Mouse (Mus musculus) CH12.LX (cell line): ENCODE results near the gene Zfp609. TPM values are rescaled to one million over a fixed set of nuclear protein-coding genes. Genes with fewer than 3 reads are reported as not detected.

ENCODE experiments used
- DNase-seq: peaks from one replicate; pipeline ENCODE4 v3.0.0-alpha.2; 2013; ENCODE audit errors: extremely low read depth
- H3K27ac ChIP-seq: 2 replicates; pipeline ENCODE4 v1.5.1; 2012; ENCODE audit warnings: low read depth, mild to moderate bottlenecking, control low read depth, moderate library complexity; ENCODE audit not compliant: insufficient read depth
- H3K27me3 ChIP-seq: replicated peaks from 2 replicates; pipeline ENCODE3; 2012; ENCODE audit warnings: inconsistent platforms
- H3K36me3 ChIP-seq, 2 experiments: replicated peaks in 1 of 2; 2 replicates each; pipeline versions ENCODE3 to v1.6.1; 2012; ENCODE audit warnings: inconsistent platforms in 1 of 2, low read length in 1 of 2, mild to moderate bottlenecking in 1 of 2, mixed read lengths in 1 of 2, moderate library complexity in 1 of 2; ENCODE audit not compliant: control insufficient read depth in 1 of 2, insufficient read depth in 1 of 2
- H3K4me1 ChIP-seq, 2 experiments: 2 replicates each; pipeline ENCODE4 v1.6.1; 2012; ENCODE audit warnings: inconsistent platforms in 1 of 2, moderate library complexity in 1 of 2; ENCODE audit not compliant: insufficient read depth in 2 of 2, control insufficient read depth in 1 of 2
- H3K4me2 ChIP-seq: 2 replicates; pipeline ENCODE4 v1.6.1; 2012; ENCODE audit warnings: low read depth, mild to moderate bottlenecking, control low read depth; ENCODE audit not compliant: poor library complexity, insufficient read depth, severe bottlenecking
- H3K4me3 ChIP-seq, 3 experiments: fragments of 150-350 bp in 1 of 3; sonication (generic) in 1 of 3; replicated peaks in 1 of 3; 2 replicates each; pipeline versions ENCODE3 to v1.5.1; 2011 to 2012; ENCODE audit warnings: low read depth in 2 of 3, low read length in 2 of 3, mild to moderate bottlenecking in 2 of 3, moderate library complexity in 2 of 3, control low read depth in 1 of 3, improper control_type of control experiment in 1 of 3, inconsistent platforms in 1 of 3, mixed read lengths in 1 of 3; ENCODE audit not compliant: poor library complexity in 1 of 3
- H3K79me2 ChIP-seq: replicated peaks from 2 replicates; pipeline ENCODE4 v1.6.1; 2012; ENCODE audit warnings: mild to moderate bottlenecking, moderate library complexity; ENCODE audit not compliant: control insufficient read depth, poor library complexity, insufficient read depth, severe bottlenecking; ENCODE audit errors: extremely low read depth
- H3K9ac ChIP-seq: 2 replicates; pipeline ENCODE4 v1.6.1; 2012; ENCODE audit warnings: low read depth, mild to moderate bottlenecking, control low read depth, moderate library complexity; ENCODE audit not compliant: insufficient read depth
- H3K9me3 ChIP-seq: replicated peaks from 2 replicates; pipeline ENCODE3; 2012; ENCODE audit warnings: low read length, inconsistent platforms, mixed read lengths
- CTCF ChIP-seq, 2 experiments: IDR thresholded peaks in 1 of 2; conservative IDR thresholded peaks in 1 of 2; 2 replicates each; pipeline ENCODE4 v1.5.1; 2011 to 2012; ENCODE audit warnings: low read depth in 2 of 2, low read length in 2 of 2, improper control_type of control experiment in 1 of 2, inconsistent platforms in 1 of 2, mild to moderate bottlenecking in 1 of 2, moderate library complexity in 1 of 2
- EP300 ChIP-seq: IDR thresholded peaks from 2 replicates; pipeline ENCODE4 v1.6.1; 2011; ENCODE audit warnings: low read length, improper control_type of control experiment
- HCFC1 ChIP-seq: IDR thresholded peaks from 2 replicates; pipeline ENCODE4 v1.6.1; 2012; ENCODE audit warnings: low read depth, mild to moderate bottlenecking, inconsistent platforms, low read length, improper control_type of control experiment
- JUN ChIP-seq: IDR thresholded peaks from 2 replicates; pipeline ENCODE4 v1.6.1; 2011; ENCODE audit warnings: low read depth, mild to moderate bottlenecking, low read length, improper control_type of control experiment, moderate library complexity; ENCODE audit not compliant: insufficient read depth
- JUND ChIP-seq: conservative IDR thresholded peaks from 2 replicates; pipeline ENCODE4 v1.6.1; 2011; ENCODE audit warnings: low read depth, low read length, improper control_type of control experiment
- MAFK ChIP-seq: IDR thresholded peaks from 2 replicates; pipeline ENCODE4 v1.6.1; 2011; ENCODE audit warnings: low read length, improper control_type of control experiment; ENCODE audit not compliant: insufficient replicate concordance
- MAZ ChIP-seq: IDR thresholded peaks from 2 replicates; pipeline ENCODE4 v1.6.1; 2012; ENCODE audit warnings: low read depth, mild to moderate bottlenecking, inconsistent platforms, low read length, improper control_type of control experiment, moderate library complexity
- MEF2A ChIP-seq: IDR thresholded peaks from 2 replicates; pipeline ENCODE4 v1.6.1; 2014; ENCODE audit warnings: low read depth, mild to moderate bottlenecking, inconsistent platforms, low read length, improper control_type of control experiment, borderline replicate concordance
- MXI1 ChIP-seq: IDR thresholded peaks from 2 replicates; pipeline ENCODE4 v1.6.1; 2011; ENCODE audit warnings: mild to moderate bottlenecking, low read depth, low read length, improper control_type of control experiment
- NELFE ChIP-seq: IDR thresholded peaks from 2 replicates; pipeline ENCODE4 v1.6.1; 2011; ENCODE audit warnings: low read depth, low read length, improper control_type of control experiment
- PAX5 ChIP-seq: IDR thresholded peaks from 2 replicates; pipeline ENCODE4 v1.6.1; 2012; ENCODE audit warnings: low read length, inconsistent platforms, mixed read lengths
- POLR2A ChIP-seq: IDR thresholded peaks from 2 replicates; pipeline ENCODE4 v1.6.1; 2011; ENCODE audit warnings: low read depth, mild to moderate bottlenecking, improper control_type of control experiment, low read length
- POLR2AphosphoS2 ChIP-seq: IDR thresholded peaks from 2 replicates; pipeline ENCODE4 v1.6.1; 2011; ENCODE audit warnings: low read depth, low read length, improper control_type of control experiment
- RAD21 ChIP-seq: IDR thresholded peaks from 2 replicates; pipeline ENCODE4 v1.6.1; 2011; ENCODE audit warnings: low read depth, mild to moderate bottlenecking, low read length, improper control_type of control experiment, moderate library complexity
- RCOR1 ChIP-seq: conservative IDR thresholded peaks from 2 replicates; pipeline ENCODE4 v1.6.1; 2012; ENCODE audit warnings: low read depth, mild to moderate bottlenecking, inconsistent platforms, low read length, improper control_type of control experiment
- SIN3A ChIP-seq: IDR thresholded peaks from 2 replicates; pipeline ENCODE4 v1.6.1; 2012; ENCODE audit warnings: low read length, improper control_type of control experiment, inconsistent platforms
- TBP ChIP-seq: conservative IDR thresholded peaks from 2 replicates; pipeline ENCODE4 v1.6.1; 2011; ENCODE audit warnings: low read depth, low read length, improper control_type of control experiment
- TCF12 ChIP-seq: IDR thresholded peaks from 2 replicates; pipeline ENCODE4 v1.6.1; 2014; ENCODE audit warnings: low read depth, mild to moderate bottlenecking, inconsistent platforms, low read length, improper control_type of control experiment
- USF2 ChIP-seq: conservative IDR thresholded peaks from 2 replicates; pipeline ENCODE4 v1.6.1; 2011; ENCODE audit warnings: low read depth, low read length, improper control_type of control experiment
- ZC3H11A ChIP-seq: IDR thresholded peaks from 2 replicates; pipeline ENCODE4 v1.6.1; 2012; ENCODE audit warnings: low read depth, mild to moderate bottlenecking, inconsistent platforms, low read length, improper control_type of control experiment
- ZKSCAN1 ChIP-seq: IDR thresholded peaks from 2 replicates; pipeline ENCODE4 v1.6.1; 2012; ENCODE audit warnings: low read depth, inconsistent platforms, low read length, improper control_type of control experiment, borderline replicate concordance
- dilution Hi-C: fragments of 300-500 bp; cut with MboI; formaldehyde crosslinking; loops from 2 replicates; pipeline ENCODE4 v1.14.3; 2020; ENCODE audit warnings: low sequenced_read_pairs; ENCODE audit not compliant: extremely low pct_unique_long_range_greater_than_20kb, extremely low pct_ligation_motif_present
- in situ Hi-C: fragments of 300-500 bp; cut with MboI; formaldehyde crosslinking; loops from 3 replicates; pipeline ENCODE4 v1.14.3; 2019; ENCODE audit warnings: low sequenced_read_pairs, low pct_ligation_motif_present, low pct_unique_long_range_greater_than_20kb, mixed read lengths
- polyA plus RNA-seq: library from polyadenylated mRNA; unstranded; fragments of >175 nt; gene quantifications from 2 replicates; pipeline ENCODE4 v1.2.1, GENCODE M21; 2012; ENCODE audit warnings: low read depth; ENCODE audit not compliant: insufficient read length
- total RNA-seq, 2 experiments: library from RNA; depleted of rRNA; stranded (reverse); fragments of 300-350 nt in 1 of 2; fragments of >200 nt in 1 of 2; gene quantifications; 2 replicates each; pipeline ENCODE4 v1.2.3; 2012 to 2014

Zfp609 gene
- total and polyA plus RNA-seq, 3 experiments = 1.2 to 15.4 (median 3.2) TPM

DNA sequence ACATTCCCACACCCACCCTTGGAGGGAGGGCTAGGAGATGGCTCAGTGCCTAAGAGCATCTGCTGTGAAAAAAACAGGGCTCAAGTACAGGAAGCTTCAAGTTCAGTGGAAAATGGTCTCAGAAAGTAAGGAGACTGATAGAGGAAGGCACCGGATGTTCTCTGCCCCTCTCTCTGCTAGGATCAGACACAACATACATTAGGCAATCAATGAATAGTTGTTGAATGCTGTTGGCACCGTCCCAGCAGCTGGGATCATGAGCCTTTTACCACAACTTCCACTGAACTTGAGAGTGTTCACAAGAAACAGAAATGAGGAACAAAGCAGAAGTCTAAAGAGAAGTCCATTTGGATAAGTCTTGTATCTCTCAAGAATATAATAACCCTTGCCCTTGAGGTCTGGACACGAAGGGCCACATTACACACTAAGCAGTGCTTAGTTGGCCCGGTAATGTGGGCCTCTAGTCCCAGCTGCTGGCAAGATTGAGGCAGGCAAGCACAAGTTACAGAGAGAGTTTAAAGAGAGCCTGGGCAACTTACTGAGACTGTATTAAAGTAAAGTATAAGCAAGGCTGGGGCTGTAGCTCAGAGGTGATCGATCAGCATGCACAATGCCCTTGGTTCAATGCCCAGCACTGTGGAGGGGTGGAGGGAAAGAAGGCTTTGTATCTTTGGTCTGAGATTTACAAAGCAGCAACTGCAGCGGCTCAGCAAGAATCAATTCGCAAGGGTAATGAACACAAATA is 17.2 kb upstream of the Zfp609 start:
- no peaks in the 10 kb centered on the region for H3K9me3 ChIP-seq
- H3K9ac ChIP-seq = no peak overlapping the region
- H3K4me1 ChIP-seq = no peaks in the 10 kb centered on the region
- TF ChIP-seq JUND (no peak), POLR2A (no peak), SIN3A (no peak), RAD21 (no peak), ZKSCAN1 (no peak), MAZ (no peak), MEF2A (no peak), MAFK (no peak), RCOR1 (no peak), JUN (no peak), TBP (no peak), ZC3H11A (no peak), CTCF (conservative IDR thresholded peaks at IDR 0.05 in 1 of 2, IDR thresholded peaks at IDR 0.05 in 1 of 2; ENCODE audit: low read depth in 2 of 2, low read length in 2 of 2) (no peak), USF2 (no peak), EP300 (no peak), HCFC1 (no peak), NELFE (no peak)
- H3K4me2 ChIP-seq = no peak overlapping the region
- H3K4me3 ChIP-seq = no peak overlapping the region
- H3K36me3 ChIP-seq = peaks cover 2 to 20% of the 10 kb centered on the region in 2 experiments
- H3K27me3 ChIP-seq = no peaks in the 10 kb centered on the region
- no peak overlapping the region for H3K27ac ChIP-seq
- no peaks in the 10 kb centered on the region for H3K79me2 ChIP-seq
- no peak for DNase-seq
- dilution Hi-C loops = no loop called here
- in situ Hi-C loops = loop anchor here (5.0 to 10.0 kb wide), 2 partner anchors 147 to 240 kb away; no protein-coding TSS in a partner anchor

- H3K27ac ChIP-seq = no peak overlapping the region
- peaks cover 6 to 32% of the 10 kb centered on the region in 2 experiments for H3K36me3 ChIP-seq
- dilution Hi-C loops (no loop called here), in situ Hi-C loops (loop anchor here (10.0 kb wide), 1 partner anchor 235 kb away; no protein-coding TSS in a partner anchor)
- no peak overlapping the region for H3K4me2 ChIP-seq
- H3K9me3 ChIP-seq = no peaks in the 10 kb centered on the region
- no peak overlapping the region for H3K9ac ChIP-seq
- DNase-seq = no peak
- TF ChIP-seq JUN = no peak
- no peak for TF ChIP-seq MXI1
- TF ChIP-seq ZKSCAN1 = no peak
- no peak for TF ChIP-seq POLR2AphosphoS2
- no peak for TF ChIP-seq TCF12
- TF ChIP-seq EP300 = no peak
- TF ChIP-seq SIN3A = no peak
- TF ChIP-seq PAX5 = no peak
- TF ChIP-seq CTCF (conservative IDR thresholded peaks at IDR 0.05 in 1 of 2, IDR thresholded peaks at IDR 0.05 in 1 of 2; ENCODE audit: low read depth in 2 of 2, low read length in 2 of 2) = no peak
- no peaks in the 10 kb centered on the region for H3K79me2 ChIP-seq
- no peak overlapping the region for H3K4me3 ChIP-seq
- no peaks in the 10 kb centered on the region for H3K4me1 ChIP-seq
- H3K27me3 ChIP-seq = no peaks in the 10 kb centered on the region
These were observed 12.5 kb upstream of the Zfp609 start for GRCm38 (mm10) chr9:65839841-65840240.
